Mouse (Mus musculus) lung, adult 2 months (tissue): ENCODE data around the gene Scg5. TPM values are rescaled to one million over a fixed set of nuclear protein-coding genes. Genes with fewer than 3 reads are reported as not detected.

Source experiments
- DNase-seq: peaks from one replicate; pipeline ENCODE4 v3.0.0; 2022
- H3K4me1 ChIP-seq: fragments of 200-500 bp; 2 replicates; pipeline ENCODE4 v1.6.1; 2011; ENCODE audit warnings: low read length; ENCODE audit not compliant: control insufficient read depth, insufficient read depth
- H3K4me3 ChIP-seq: fragments of 200-500 bp; replicated peaks from 2 replicates; pipeline ENCODE3; 2011; ENCODE audit warnings: low read depth, mild to moderate bottlenecking, control low read depth, low read length; ENCODE audit errors: extremely low read depth
- CTCF ChIP-seq: fragments of 200-500 bp; IDR thresholded peaks from 2 replicates; pipeline ENCODE4 v1.5.1; 2011; ENCODE audit warnings: mild to moderate bottlenecking, low read length, control low read depth; ENCODE audit not compliant: insufficient read depth
- POLR2A ChIP-seq: fragments of 200-500 bp; IDR thresholded peaks from 2 replicates; pipeline ENCODE4 v1.6.1; 2011; ENCODE audit warnings: low read depth, mild to moderate bottlenecking, control low read depth, low read length, borderline replicate concordance; ENCODE audit errors: extremely low read depth
- WGBS: fragments of 180-500 bp; shearing (Covaris S2); methylation state at CpG from one replicate; pipeline ENCODE4 v1.1.7; 2018; 5-methylcytosine and 5-hydroxymethylcytosine counted together
- polyA plus RNA-seq: library from polyadenylated mRNA; depleted of rRNA; stranded (reverse); fragments of >200 nt; gene quantifications from 2 replicates; pipeline ENCODE4 v1.2.3, GENCODE M21; 2012

Scg5 gene
- polyA plus RNA-seq, 1 experiment, result 0.57 TPM

- H3K4me1 ChIP-seq, result no peaks in the 10 kb centered on the region
- no peak overlapping the region for H3K4me3 ChIP-seq
- TF ChIP-seq POLR2A (no peak), CTCF (no peak)
- 61% methylated on average over 4 of the region's 4 CpGs for WGBS
- DNase-seq, result no peak
Observed at GRCm38 (mm10) chr2:113839488-113839887, 10.6 kb upstream of the Scg5 start.

- no peak for TF ChIP-seq CTCF
- no peak for TF ChIP-seq POLR2A
- WGBS, result 93% methylated on average over 3 of the region's 3 CpGs
- no peak for DNase-seq
- Histone ChIP-seq H3K4me1 (no peaks in the 10 kb centered on the region), H3K4me3 (no peak overlapping the region)
Observed at GRCm38 (mm10) chr2:113835219-113835618, 6.3 kb upstream of the Scg5 start.

GRCm38 (mm10) chr2:113828086-113828942 lies 607 bp downstream of the Scg5 start:
- DNase-seq, result no peak
- TF ChIP-seq POLR2A, result no peak
- TF ChIP-seq CTCF, result no peak
- Histone ChIP-seq H3K4me3 (peak overlapping the region; percentile 49), H3K4me1 (peaks cover 4% of the 10 kb centered on the region)
- 33% methylated on average over 17 of the region's 17 CpGs for WGBS

- Histone ChIP-seq H3K4me3 (no peak overlapping the region), H3K4me1 (peaks cover 2% of the 10 kb centered on the region)
- no peak for DNase-seq
- 0% methylated on average over 2 of the region's 2 CpGs for WGBS
- TF ChIP-seq CTCF (peak; percentile 76), POLR2A (no peak)
Observed at GRCm38 (mm10) chr2:113823909-113824308, 5.0 kb downstream of the Scg5 start.

- DNase-seq, result no peak
- WGBS, result 95% methylated on average over 8 of the region's 8 CpGs
- TF ChIP-seq CTCF (no peak), POLR2A (no peak)
- Histone ChIP-seq H3K4me1 (no peaks in the 10 kb centered on the region), H3K4me3 (no peak overlapping the region)
Observed at GRCm38 (mm10) chr2:113822367-113822766, 6.6 kb downstream of the Scg5 start.

- no peak for DNase-seq
- Histone ChIP-seq H3K4me3 (no peak overlapping the region), H3K4me1 (no peaks in the 10 kb centered on the region)
- WGBS, result 46% methylated on average over 12 of the region's 12 CpGs
- no peak for TF ChIP-seq CTCF
- TF ChIP-seq POLR2A, result no peak
Observed at GRCm38 (mm10) chr2:113821176-113821734, 7.7 kb downstream of the Scg5 start.

GRCm38 (mm10) chr2:113820117-113820516 lies 8.8 kb downstream of the Scg5 start:
- Histone ChIP-seq H3K4me3 (no peak overlapping the region), H3K4me1 (no peaks in the 10 kb centered on the region)
- TF ChIP-seq POLR2A (no peak), CTCF (no peak)
- DNase-seq, result no peak
- 84% methylated on average over 15 of the region's 15 CpGs for WGBS

- no peaks in the 10 kb centered on the region for H3K4me1 ChIP-seq
- no peak for DNase-seq
- 75% methylated on average over 14 of the region's 14 CpGs for WGBS
- no peak for TF ChIP-seq POLR2A
- TF ChIP-seq CTCF, result no peak
- no peak overlapping the region for H3K4me3 ChIP-seq
Observed at GRCm38 (mm10) chr2:113817681-113818606, 11.0 kb downstream of the Scg5 start.

GRCm38 (mm10) chr2:113807640-113808039 lies 21.3 kb downstream of the Scg5 start:
- WGBS, result 17% methylated on average over 9 of the region's 9 CpGs
- peak; percentile 50 for DNase-seq
- no peaks in the 10 kb centered on the region for H3K4me1 ChIP-seq
- no peak overlapping the region for H3K4me3 ChIP-seq
- TF ChIP-seq CTCF (peak; percentile 74), POLR2A (no peak)
